Mouse (Mus musculus): ENCODE results near the gene Gm20075.
"Not testable (repeated sequence)": the region's sequence is repeated elsewhere in the genome, so short reads cannot be mapped to it uniquely, and the experiment has no call there.

The Gm20075 gene

GRCm38 (mm10) chr13:96081276-96081675, at the start of gene Gm20075:
Gm20075 (minus strand) TSS chr13:96081376.
- not testable (repeated sequence) for DNase-seq

- no peak for DNase-seq
Measured at GRCm38 (mm10) chr13:96129081-96129480, 47.9 kb upstream of the Gm20075 start.

- DNase-seq, result no peak
Measured at GRCm38 (mm10) chr13:96126669-96127068, 45.5 kb upstream of the Gm20075 start.

GRCm38 (mm10) chr13:96125011-96125410, 43.8 kb upstream of the Gm20075 start:
- no peak for DNase-seq

- no peak for DNase-seq
Measured at GRCm38 (mm10) chr13:96112711-96113110, 31.5 kb upstream of the Gm20075 start.

GRCm38 (mm10) chr13:96110767-96111166, 29.6 kb upstream of the Gm20075 start:
- no peak for DNase-seq

- DNase-seq, result no peak
Measured at GRCm38 (mm10) chr13:96106367-96106766, 25.2 kb upstream of the Gm20075 start.

GRCm38 (mm10) chr13:96090929-96091328, 9.8 kb upstream of the Gm20075 start:
- DNase-seq, result no peak

GRCm38 (mm10) chr13:96085581-96086302, 4.6 kb upstream of the Gm20075 start:
- DNase-seq, result no peak

GRCm38 (mm10) chr13:96081754-96082153, 578 bp upstream of the Gm20075 start, which contains the start of gene Gm17190:
Gm17190 (plus strand) TSS chr13:96082054.
- not testable (repeated sequence) for DNase-seq

GRCm38 (mm10) chr13:96073555-96073954, 7.6 kb downstream of the Gm20075 start:
- DNase-seq, result no peak

GRCm38 (mm10) chr13:96052755-96053154, 28.4 kb downstream of the Gm20075 start:
- DNase-seq, result no peak

GRCm38 (mm10) chr13:96045396-96045795, 35.8 kb downstream of the Gm20075 start:
- DNase-seq, result no peak

GRCm38 (mm10) chr13:96040275-96041042, 40.7 kb downstream of the Gm20075 start:
- no peak for DNase-seq

GRCm38 (mm10) chr13:96039536-96039935, 41.6 kb downstream of the Gm20075 start:
- no peak for DNase-seq

GRCm38 (mm10) chr13:96030368-96031223, 50.6 kb downstream of the Gm20075 start:
- DNase-seq, result peak; percentile 10

Measured in cerebellum, adult 11 months (tissue).